Mouse (Mus musculus) T-helper 17 cell (primary cell): Measurements from ENCODE around the gene Xkr8.
"Not testable (repeated sequence)": the region's sequence is repeated elsewhere in the genome, so short reads cannot be mapped to it uniquely, and the experiment has no call there.

Experiments
- in situ Hi-C, 2 experiments: fragments of 300-600 bp; cut with MboI, MseI; formaldehyde crosslinking; loops; 1 replicate in 1 of 2; 2 replicates in 1 of 2; pipeline ENCODE4 v1.15.1; 2025; ENCODE audit warnings: high pct_unique_total_duplicates in 2 of 2

Gene Xkr8

DNA sequence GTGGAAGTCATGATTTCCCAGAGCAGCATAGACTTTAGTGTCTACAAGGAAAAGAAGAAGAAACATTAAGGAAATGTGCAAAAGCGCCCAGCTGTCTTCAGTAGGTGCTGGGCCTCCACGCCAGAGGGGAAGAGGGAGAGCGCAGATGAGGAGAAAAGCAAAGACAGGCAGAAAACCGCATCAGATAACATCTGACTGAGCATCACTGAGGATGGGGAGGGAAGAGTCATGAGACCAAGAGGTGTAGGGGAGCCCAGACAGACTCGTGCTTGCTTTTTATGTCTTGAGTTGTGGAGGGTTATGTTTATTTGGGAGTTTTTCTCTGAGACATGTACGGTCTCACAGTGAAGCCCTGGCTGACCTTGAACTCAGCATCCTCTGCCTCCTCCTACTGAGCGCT lies 9.1 kb upstream of the Xkr8 start:
- in situ Hi-C loops = no loop called here

DNA sequence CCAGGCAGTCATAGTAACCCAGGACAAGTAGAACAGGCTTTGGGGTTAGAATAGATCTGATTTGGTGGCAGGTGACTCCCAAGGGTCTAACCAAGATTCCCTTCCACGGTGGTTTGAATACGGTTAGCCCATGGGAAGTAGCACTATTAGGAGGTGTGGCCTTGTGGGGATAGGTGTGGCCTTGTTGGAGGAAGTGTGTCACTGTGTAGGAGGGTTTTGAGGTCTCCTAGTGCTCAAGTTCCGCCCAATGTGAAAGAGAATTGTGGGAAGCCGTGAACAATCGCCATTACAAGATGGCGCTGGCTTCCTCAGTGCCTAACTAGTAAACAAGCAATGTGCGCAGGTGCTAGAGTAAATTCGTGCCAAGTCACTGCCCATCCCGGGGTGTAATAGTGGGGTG lies 4.8 kb upstream of the Xkr8 start:
- in situ Hi-C loops = not testable (repeated sequence)

GRCm38 (mm10) chr4:132735894-132736293 lies 3.5 kb upstream of the Xkr8 start:
- in situ Hi-C loops = no loop called here

DNA sequence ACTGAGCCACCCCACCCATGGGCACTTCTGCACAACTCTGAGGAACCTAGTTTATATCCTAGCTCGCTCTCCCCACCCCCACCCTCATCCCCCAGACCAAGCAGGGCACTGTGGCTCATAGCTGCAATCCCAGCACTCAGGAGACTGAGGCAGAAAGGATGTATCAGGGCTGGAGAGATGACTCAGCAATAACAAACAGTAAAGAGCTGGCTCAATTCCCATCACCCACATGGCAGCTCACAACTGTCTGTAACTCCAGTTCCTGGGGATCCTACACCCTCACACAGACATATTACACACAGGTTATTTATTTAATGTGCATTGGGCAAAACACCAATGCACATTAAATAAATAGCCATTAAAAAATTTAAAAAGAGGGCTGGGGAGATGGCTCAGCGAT lies 3.0 kb upstream of the Xkr8 start:
- in situ Hi-C loops = no loop called here

DNA sequence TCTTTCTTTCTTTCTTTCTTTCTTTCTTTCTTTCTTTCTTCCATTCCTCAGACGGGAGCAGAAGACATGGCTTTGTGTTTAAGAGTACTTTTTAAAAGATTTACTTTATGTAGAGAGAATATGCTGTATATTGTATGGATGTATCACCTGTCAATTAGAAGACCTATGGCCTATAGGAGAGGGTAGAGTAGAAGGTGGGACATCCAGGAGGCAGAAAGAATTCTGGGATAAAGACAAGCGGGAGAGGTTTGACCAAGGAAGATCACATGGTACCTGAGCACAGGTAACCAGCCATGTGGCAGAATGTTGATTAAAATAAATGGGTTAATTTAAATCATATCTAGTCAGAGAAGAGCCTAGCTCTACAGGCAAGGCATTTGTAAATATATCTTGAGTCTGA lies 2.4 kb upstream of the Xkr8 start:
- in situ Hi-C loops = no loop called here

DNA sequence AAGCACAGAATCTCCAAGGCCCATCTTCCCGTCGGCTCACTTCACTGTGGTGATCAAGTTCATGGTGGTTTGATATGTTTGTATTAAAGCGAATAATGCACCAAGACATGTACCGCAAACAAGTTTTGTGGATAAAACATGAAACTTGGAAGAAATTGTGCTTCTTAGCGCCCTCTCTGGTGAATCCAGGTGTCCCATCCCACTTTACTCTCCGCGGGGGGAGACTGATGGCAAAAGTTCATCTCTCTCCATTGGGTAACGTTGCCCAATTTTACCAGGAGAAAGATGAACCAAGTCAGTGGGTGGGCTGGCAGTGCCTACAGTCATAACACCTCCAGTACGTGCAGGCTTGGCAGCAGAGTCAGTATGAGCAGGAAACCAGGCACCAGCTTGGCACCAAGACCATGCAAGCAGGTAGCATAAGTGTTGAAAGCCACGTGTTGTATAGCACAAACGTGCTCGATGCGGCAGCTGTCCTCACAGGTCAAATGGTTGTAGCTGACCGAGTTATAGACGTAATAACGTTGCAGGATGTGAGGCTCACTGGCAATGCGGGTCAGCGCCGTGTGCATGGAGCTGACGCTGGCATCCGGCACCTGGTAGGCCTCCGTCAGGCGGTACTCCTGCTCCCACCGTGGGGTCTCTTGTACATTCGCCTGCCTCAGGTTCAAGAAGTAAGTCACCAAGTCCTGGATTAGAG lies 875 bp upstream of the Xkr8 start:
- in situ Hi-C loops = no loop called here

GRCm38 (mm10) chr4:132731616-132732015 lies 730 bp downstream of the Xkr8 start:
- in situ Hi-C loops = no loop called here

DNA sequence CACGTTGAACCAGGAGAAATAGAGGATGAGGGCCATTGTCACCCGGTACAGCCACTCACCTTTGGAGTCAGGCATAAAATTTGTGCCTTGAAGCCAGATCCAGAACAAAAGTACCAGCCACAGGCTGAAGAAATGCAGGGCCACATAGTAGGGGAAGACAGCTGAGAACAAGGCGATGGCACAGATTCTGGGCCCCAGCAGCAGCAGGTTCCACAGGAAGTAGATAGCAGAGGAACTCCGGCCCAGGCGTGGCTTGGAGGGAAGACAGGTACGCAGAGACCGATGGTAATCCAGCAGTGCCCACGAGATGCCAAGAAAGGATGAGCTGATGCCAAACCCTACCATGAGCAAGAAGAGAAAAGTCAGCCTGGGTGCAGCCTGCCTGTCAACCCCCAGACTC lies 4.1 kb downstream of the Xkr8 start:
- in situ Hi-C loops = loop anchor here in 1 of 2 experiments (10.0 kb wide), 1 partner anchor 483 kb away; no protein-coding TSS in a partner anchor

GRCm38 (mm10) chr4:132718251-132718650 lies 14.1 kb downstream of the Xkr8 start:
- in situ Hi-C loops = no loop called here

GRCm38 (mm10) chr4:132713181-132713580 lies 19.2 kb downstream of the Xkr8 start:
- in situ Hi-C loops = no loop called here

GRCm38 (mm10) chr4:132706885-132707284 lies 25.5 kb downstream of the Xkr8 start:
- in situ Hi-C loops = no loop called here

DNA sequence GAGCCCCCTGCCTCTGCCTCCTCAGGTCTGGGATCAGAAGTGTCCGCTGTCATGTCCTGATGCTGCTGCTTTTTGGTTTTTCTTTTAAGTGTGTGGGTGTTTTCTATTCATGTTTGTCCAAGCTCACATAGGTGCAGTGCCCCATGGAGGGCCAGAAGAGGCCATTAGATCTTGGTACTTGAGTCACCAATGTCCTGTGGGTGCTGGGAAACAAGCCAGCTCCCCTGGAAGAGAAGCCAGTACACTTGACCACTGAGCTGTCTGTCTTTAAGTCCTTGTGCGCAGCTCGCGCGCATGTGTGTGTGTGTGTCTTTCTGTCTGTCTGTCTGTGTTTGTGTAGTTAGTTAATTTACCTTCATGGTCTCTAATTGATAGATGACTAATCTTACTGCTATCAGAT lies 30.3 kb downstream of the Xkr8 start:
- in situ Hi-C loops = no loop called here

DNA sequence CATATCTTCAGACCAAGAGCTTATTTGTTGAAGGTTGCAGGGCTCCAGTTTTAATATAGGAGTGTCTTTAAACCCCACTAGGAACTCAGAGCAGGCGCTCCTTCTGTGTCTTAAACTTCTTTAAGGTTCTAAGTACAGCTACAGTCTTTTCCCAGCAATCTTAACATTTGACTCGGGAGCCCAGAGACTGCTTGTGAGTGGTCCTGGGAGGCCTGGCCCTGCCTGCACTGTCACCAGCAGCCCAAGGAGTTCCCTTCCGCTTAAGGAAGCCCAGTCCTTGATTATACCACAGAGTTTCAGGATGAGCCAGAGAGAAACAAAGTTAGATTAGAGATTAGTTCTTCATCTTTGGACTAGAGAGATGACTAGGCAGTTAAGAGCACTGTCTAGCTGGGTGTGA lies 39.0 kb downstream of the Xkr8 start:
- in situ Hi-C loops = no loop called here

- in situ Hi-C loops = no loop called here
These were observed 42.7 kb downstream of the Xkr8 start for GRCm38 (mm10) chr4:132689634-132690033.

- in situ Hi-C loops = no loop called here
These were observed 55.4 kb downstream of the Xkr8 start for GRCm38 (mm10) chr4:132676771-132677539.
